Mouse (Mus musculus) kidney, embryonic 16.5 days (tissue): Measurements from ENCODE around the gene Sarnp. TPM values are rescaled to one million over a fixed set of nuclear protein-coding genes. Genes with fewer than 3 reads are reported as not detected.

ENCODE experiments used
- ATAC-seq: fragments of 200-750 bp; cut with Nextera tagmentation; 2 replicates; pipeline ENCODE4 v1.8.0; 2017; ENCODE audit warnings: moderate TSS enrichment; ENCODE audit not compliant: low FRiP score, low TSS enrichment
- H3K27ac ChIP-seq: fragments of 300-500 bp; sonication (generic); 2 replicates; pipeline ENCODE4 v1.5.1; 2014; ENCODE audit warnings: low read length
- H3K27me3 ChIP-seq: fragments of 300-500 bp; sonication (generic); 2 replicates; pipeline ENCODE4 v1.6.1; 2014; ENCODE audit warnings: low read length, control low read depth, mixed read lengths; ENCODE audit not compliant: insufficient read depth
- H3K36me3 ChIP-seq: fragments of 300-500 bp; sonication (generic); 2 replicates; pipeline ENCODE4 v1.6.1; 2014; ENCODE audit warnings: low read length, control low read depth, mixed read lengths; ENCODE audit not compliant: insufficient read depth
- H3K4me1 ChIP-seq: fragments of 300-500 bp; sonication (generic); 2 replicates; pipeline ENCODE4 v1.6.1; 2014; ENCODE audit warnings: low read length, control low read depth, mixed read lengths; ENCODE audit not compliant: insufficient read depth
- H3K4me2 ChIP-seq: fragments of 300-500 bp; sonication (generic); replicated peaks from 2 replicates; pipeline ENCODE4 v1.6.1; 2014; ENCODE audit warnings: low read depth, low read length
- H3K4me3 ChIP-seq: fragments of 300-500 bp; sonication (generic); 2 replicates; pipeline ENCODE4 v1.5.1; 2014; ENCODE audit warnings: mild to moderate bottlenecking, low read length
- H3K9ac ChIP-seq: fragments of 300-500 bp; sonication (generic); replicated peaks from 2 replicates; pipeline ENCODE4 v1.6.1; 2014; ENCODE audit warnings: low read length
- H3K9me3 ChIP-seq: fragments of 300-500 bp; sonication (generic); 2 replicates; pipeline ENCODE4 v1.6.1; 2016; ENCODE audit warnings: low read length, control low read depth
- WGBS: fragments of 180-500 bp; shearing (Covaris S2); extraction: QIAGEN DNeasy Blood & Tissue Kit; methylation state at CpG from one replicate; pipeline ENCODE4 v1.1.7; 2014; 5-methylcytosine and 5-hydroxymethylcytosine counted together
- polyA plus RNA-seq: library from polyadenylated mRNA; unstranded; fragments of >200 nt; fragmentation: Nextera tagmentation; extraction: Ambion mirVana; gene quantifications from 2 replicates; pipeline ENCODE4 v1.2.1, GENCODE M21; 2015

Gene Sarnp
- polyA plus RNA-seq, 1 experiment from 2014 or later: 198 TPM

GRCm38 (mm10) chr10:128845516-128845915 lies 28.4 kb downstream of the Sarnp start:
- WGBS: 34% methylated on average over 2 of the region's 2 CpGs

GRCm38 (mm10) chr10:128846664-128847063 lies 29.5 kb downstream of the Sarnp start:
- no peak overlapping the region for H3K4me3 ChIP-seq
- 88% methylated on average over 4 of the region's 4 CpGs for WGBS
- no peak for ATAC-seq
- no peak overlapping the region for H3K27ac ChIP-seq
- no peak overlapping the region for H3K4me2 ChIP-seq
- H3K27me3 ChIP-seq: no peaks in the 10 kb centered on the region
- no peak overlapping the region for H3K9ac ChIP-seq
- H3K36me3 ChIP-seq: peaks cover 46% of the 10 kb centered on the region
- 0 out of 2 replicates have a peak, but pooled peaks cover 3% of the 10 kb centered on the region for H3K4me1 ChIP-seq
- no peaks in the 10 kb centered on the region for H3K9me3 ChIP-seq

More at GRCm38 (mm10) chr10:128845516-128845915, 28.4 kb downstream of the Sarnp start:
- H3K9me3 ChIP-seq: no peaks in the 10 kb centered on the region
- no peak overlapping the region for H3K9ac ChIP-seq
- no peak for ATAC-seq
- H3K27ac ChIP-seq: peak overlapping the region; percentile 56
- H3K27me3 ChIP-seq: no peaks in the 10 kb centered on the region
- 0 out of 2 replicates have a peak, but pooled peaks cover 3% of the 10 kb centered on the region for H3K4me1 ChIP-seq
- H3K36me3 ChIP-seq: peaks cover 49% of the 10 kb centered on the region
- no peak overlapping the region for H3K4me3 ChIP-seq
- H3K4me2 ChIP-seq: peak overlapping the region; percentile 18; the same call in 1 of the 2 replicates

GRCm38 (mm10) chr10:128848426-128848825 lies 31.3 kb downstream of the Sarnp start:
- no peak overlapping the region for H3K4me2 ChIP-seq
- no peak overlapping the region for H3K4me3 ChIP-seq
- no peak overlapping the region for H3K27ac ChIP-seq
- WGBS: 35% methylated on average over 2 of the region's 2 CpGs
- H3K9me3 ChIP-seq: no peaks in the 10 kb centered on the region
- ATAC-seq: no peak
- no peaks in the 10 kb centered on the region for H3K27me3 ChIP-seq
- H3K9ac ChIP-seq: no peak overlapping the region
- H3K36me3 ChIP-seq: peaks cover 35% of the 10 kb centered on the region
- H3K4me1 ChIP-seq: 0 out of 2 replicates have a peak, but pooled peaks cover 3% of the 10 kb centered on the region

- H3K36me3 ChIP-seq: peaks cover 37% of the 10 kb centered on the region
- no peak overlapping the region for H3K9ac ChIP-seq
- ATAC-seq: no peak
- H3K4me1 ChIP-seq: 0 out of 2 replicates have a peak, but pooled peaks cover 3% of the 10 kb centered on the region
- no peak overlapping the region for H3K27ac ChIP-seq
- no peak overlapping the region for H3K4me3 ChIP-seq
- H3K27me3 ChIP-seq: no peaks in the 10 kb centered on the region
- WGBS: 34% methylated on average over 3 of the region's 3 CpGs
- no peak overlapping the region for H3K4me2 ChIP-seq
- no peaks in the 10 kb centered on the region for H3K9me3 ChIP-seq
These were observed 33.2 kb downstream of the Sarnp start for GRCm38 (mm10) chr10:128850339-128850738.

GRCm38 (mm10) chr10:128861176-128861575 lies 44.0 kb downstream of the Sarnp start:
- no peak for ATAC-seq
- no peak overlapping the region for H3K4me3 ChIP-seq
- peaks cover 20% of the 10 kb centered on the region for H3K36me3 ChIP-seq
- no peaks in the 10 kb centered on the region for H3K27me3 ChIP-seq
- no peak overlapping the region for H3K9ac ChIP-seq
- no peaks in the 10 kb centered on the region for H3K4me1 ChIP-seq
- no peak overlapping the region for H3K4me2 ChIP-seq
- no peaks in the 10 kb centered on the region for H3K9me3 ChIP-seq
- no peak overlapping the region for H3K27ac ChIP-seq

GRCm38 (mm10) chr10:128866042-128866441 lies 48.9 kb downstream of the Sarnp start:
- no peak for ATAC-seq
- no peaks in the 10 kb centered on the region for H3K4me1 ChIP-seq
- peaks cover 18% of the 10 kb centered on the region for H3K36me3 ChIP-seq
- H3K9ac ChIP-seq: no peak overlapping the region
- H3K27me3 ChIP-seq: no peaks in the 10 kb centered on the region
- H3K4me2 ChIP-seq: no peak overlapping the region
- H3K4me3 ChIP-seq: no peak overlapping the region
- WGBS: 81% methylated on average over 3 of the region's 3 CpGs
- no peak overlapping the region for H3K27ac ChIP-seq
- H3K9me3 ChIP-seq: no peaks in the 10 kb centered on the region

GRCm38 (mm10) chr10:128866518-128866917 lies 49.4 kb downstream of the Sarnp start:
- ATAC-seq: no peak
- no peaks in the 10 kb centered on the region for H3K9me3 ChIP-seq
- H3K4me1 ChIP-seq: no peaks in the 10 kb centered on the region
- peaks cover 21% of the 10 kb centered on the region for H3K36me3 ChIP-seq
- no peak overlapping the region for H3K4me3 ChIP-seq
- no peak overlapping the region for H3K27ac ChIP-seq
- WGBS: 90% methylated on average over 1 of the region's 1 CpGs
- H3K4me2 ChIP-seq: no peak overlapping the region
- no peaks in the 10 kb centered on the region for H3K27me3 ChIP-seq
- H3K9ac ChIP-seq: no peak overlapping the region

GRCm38 (mm10) chr10:128870341-128870740 lies 53.2 kb downstream of the Sarnp start:
- ATAC-seq: no peak
- no peak overlapping the region for H3K4me3 ChIP-seq
- WGBS: 81% methylated on average over 3 of the region's 3 CpGs
- no peaks in the 10 kb centered on the region for H3K4me1 ChIP-seq
- H3K9me3 ChIP-seq: no peaks in the 10 kb centered on the region
- H3K9ac ChIP-seq: no peak overlapping the region
- no peaks in the 10 kb centered on the region for H3K27me3 ChIP-seq
- peaks cover 41% of the 10 kb centered on the region for H3K36me3 ChIP-seq
- H3K27ac ChIP-seq: no peak overlapping the region
- H3K4me2 ChIP-seq: no peak overlapping the region

GRCm38 (mm10) chr10:128878291-128878690 lies 61.2 kb downstream of the Sarnp start:
- H3K9ac ChIP-seq: no peak overlapping the region
- H3K27me3 ChIP-seq: no peaks in the 10 kb centered on the region
- H3K36me3 ChIP-seq: peaks cover 23% of the 10 kb centered on the region
- H3K4me1 ChIP-seq: no peaks in the 10 kb centered on the region
- ATAC-seq: no peak
- no peak overlapping the region for H3K27ac ChIP-seq
- no peaks in the 10 kb centered on the region for H3K9me3 ChIP-seq
- H3K4me2 ChIP-seq: no peak overlapping the region
- H3K4me3 ChIP-seq: no peak overlapping the region

- WGBS: 85% methylated on average over 2 of the region's 2 CpGs
- peaks cover 19% of the 10 kb centered on the region for H3K36me3 ChIP-seq
These were observed 61.7 kb downstream of the Sarnp start for GRCm38 (mm10) chr10:128878811-128879210.

More at GRCm38 (mm10) chr10:128878811-128879210, 61.7 kb downstream of the Sarnp start:
- Histone ChIP-seq H3K4me1 (no peaks in the 10 kb centered on the region), H3K4me3 (no peak overlapping the region), H3K27me3 (no peaks in the 10 kb centered on the region), H3K9ac (no peak overlapping the region), H3K27ac (no peak overlapping the region), H3K9me3 (no peaks in the 10 kb centered on the region), H3K4me2 (no peak overlapping the region)
- ATAC-seq: no peak
